Mouse (Mus musculus): ENCODE data around the gene Tmem243. TPM values are rescaled to one million over a fixed set of nuclear protein-coding genes. Genes with fewer than 3 reads are reported as not detected.
A peak's percentile ranks its signal among the peaks of the same experiment; 100 is the strongest.

Tmem243 gene
- polyA plus RNA-seq, 1 experiment from 2014 or later: 9.8 TPM

DNA sequence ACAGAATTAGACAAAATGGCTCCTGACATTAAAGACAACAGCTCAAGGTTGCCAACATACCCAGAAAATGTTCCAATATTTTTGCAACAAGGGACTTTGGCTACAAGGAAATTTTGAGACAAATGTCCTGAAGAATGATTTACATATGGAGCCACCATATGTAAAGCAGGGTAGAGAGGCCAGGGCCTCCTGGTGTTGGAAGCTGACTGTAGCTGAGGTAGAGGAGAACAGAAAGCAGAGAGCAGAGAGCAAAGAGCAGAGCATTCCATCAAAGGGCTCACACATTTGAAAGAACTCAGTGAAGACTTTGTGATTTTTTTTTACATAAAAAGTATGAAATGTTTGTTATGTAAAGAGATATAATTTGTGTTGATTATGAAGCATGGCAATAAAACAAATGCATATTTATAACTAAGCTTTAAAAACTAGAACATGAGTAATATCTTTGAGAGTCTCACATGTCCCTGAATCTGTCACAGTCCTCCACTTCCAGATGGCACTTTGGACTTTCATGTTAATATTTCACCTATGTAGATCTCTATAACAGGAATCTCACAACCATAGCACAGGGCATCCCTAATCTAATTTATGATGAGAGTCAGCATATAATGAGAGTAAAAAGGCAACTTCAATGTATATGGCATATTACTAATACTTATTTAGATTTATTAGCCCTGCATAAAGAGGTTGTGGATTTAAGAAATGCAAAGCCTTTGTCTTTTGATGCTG, 20.5 kb upstream of the Tmem243 start:
- Histone ChIP-seq H3K9me3 (replicated peaks) (no peaks in the 10 kb centered on the region), H3K36me3 (no peaks in the 10 kb centered on the region), H3K9ac (no peak overlapping the region), H3K4me3 (replicated peaks) (no peak overlapping the region), H3K27me3 (no peaks in the 10 kb centered on the region), H3K27ac (no peak overlapping the region), H3K4me1 (replicated peaks) (no peaks in the 10 kb centered on the region), H3K4me2 (no peak overlapping the region)
- no peak for DNase-seq
- ATAC-seq (ENCODE audit: low read depth): no peak

DNA sequence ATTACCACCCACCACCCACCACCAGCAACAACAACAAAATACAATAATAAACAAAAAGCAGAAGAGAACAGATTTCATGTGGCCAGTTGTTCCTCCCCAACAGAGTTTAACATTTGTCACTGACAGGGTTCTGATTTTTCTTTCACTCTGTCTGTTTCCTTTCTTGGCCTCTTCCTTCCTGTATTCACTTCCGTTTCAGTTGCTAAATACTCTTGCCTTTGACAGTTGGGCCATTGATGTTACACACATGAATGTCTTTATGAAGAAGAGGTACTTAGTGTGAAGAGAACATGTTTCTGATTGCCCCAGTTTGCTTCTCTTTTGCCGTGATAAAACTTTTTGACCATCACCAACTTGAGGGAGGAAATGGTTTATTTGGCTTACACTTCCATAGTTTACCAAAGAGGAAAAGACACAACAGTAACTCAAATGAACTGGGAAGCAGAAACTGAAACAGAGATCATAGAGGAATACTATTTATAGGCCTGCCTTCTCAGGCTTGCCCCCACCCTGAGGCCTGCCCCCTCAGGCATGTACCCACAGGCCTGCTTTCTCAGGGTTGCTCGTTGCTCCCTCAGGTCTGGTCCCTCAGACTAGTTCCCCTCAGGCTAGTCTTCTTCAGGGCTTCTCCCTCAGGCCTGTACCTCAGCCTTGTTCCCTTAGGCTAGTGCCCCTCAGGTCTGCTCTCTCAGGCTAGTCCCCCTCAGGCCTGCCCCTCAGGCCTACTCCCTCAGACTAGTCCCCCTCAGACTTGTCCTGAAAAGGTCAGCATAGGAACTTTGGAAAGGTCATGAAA, 13.3 kb upstream of the Tmem243 start:
- 0 out of 2 replicates have a peak, but pooled peaks have one; percentile 20 for ATAC-seq (ENCODE audit: low read depth)
- WGBS (ENCODE audit: insufficient replicate concordance): 24% methylated on average over 3 of the region's 3 CpGs

DNA sequence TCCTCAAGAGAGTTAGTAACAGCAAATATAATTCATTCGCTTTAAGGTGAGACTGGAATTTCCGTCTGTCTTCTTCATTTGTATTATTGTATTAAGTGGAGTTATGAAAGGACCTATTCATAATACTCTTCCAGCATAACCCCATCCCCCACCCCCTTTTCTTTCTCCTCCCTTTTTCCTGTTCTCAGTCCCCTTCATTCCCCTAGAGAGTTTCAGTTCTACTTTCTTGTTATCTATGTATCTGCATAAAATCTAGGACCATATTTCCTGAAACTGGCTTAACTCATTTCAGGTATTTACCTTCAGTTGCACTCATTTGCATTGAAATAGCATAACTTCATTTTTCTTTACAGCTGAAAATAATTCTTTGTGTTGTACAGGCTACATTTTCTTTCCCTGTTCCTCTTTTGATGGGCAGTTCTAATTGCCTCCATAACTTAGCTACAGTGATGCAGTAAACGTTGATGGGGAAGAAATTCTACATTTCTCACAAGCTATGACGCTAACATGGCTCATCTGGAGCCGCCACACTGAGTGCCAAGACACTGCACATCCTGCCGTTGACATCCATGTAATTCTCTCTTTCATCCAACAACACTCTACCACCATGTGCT, 9.9 kb upstream of the Tmem243 start:
- no peaks in the 10 kb centered on the region for H3K4me1 ChIP-seq (replicated peaks)
- H3K4me3 ChIP-seq (replicated peaks): no peak overlapping the region
- no peaks in the 10 kb centered on the region for H3K36me3 ChIP-seq
- H3K27ac ChIP-seq: no peak overlapping the region
- WGBS (ENCODE audit: insufficient replicate concordance): 69% methylated on average over 6 of the region's 6 CpGs
- H3K4me2 ChIP-seq: no peak overlapping the region
- no peak overlapping the region for H3K9ac ChIP-seq
- no peak for DNase-seq
- H3K9me3 ChIP-seq (replicated peaks): no peaks in the 10 kb centered on the region
- ATAC-seq (ENCODE audit: low read depth): no peak
- no peaks in the 10 kb centered on the region for H3K27me3 ChIP-seq

More for the DNA sequence above, 13.3 kb upstream of the Tmem243 start:
- Histone ChIP-seq H3K4me3 (replicated peaks) (no peak overlapping the region), H3K4me1 (replicated peaks) (no peaks in the 10 kb centered on the region), H3K4me2 (no peak overlapping the region), H3K27ac (peak overlapping the region; percentile 0; the same call in 1 of the 2 replicates), H3K9me3 (replicated peaks) (no peaks in the 10 kb centered on the region), H3K9ac (no peak overlapping the region), H3K27me3 (no peaks in the 10 kb centered on the region), H3K36me3 (no peaks in the 10 kb centered on the region)
- no peak for DNase-seq

DNA sequence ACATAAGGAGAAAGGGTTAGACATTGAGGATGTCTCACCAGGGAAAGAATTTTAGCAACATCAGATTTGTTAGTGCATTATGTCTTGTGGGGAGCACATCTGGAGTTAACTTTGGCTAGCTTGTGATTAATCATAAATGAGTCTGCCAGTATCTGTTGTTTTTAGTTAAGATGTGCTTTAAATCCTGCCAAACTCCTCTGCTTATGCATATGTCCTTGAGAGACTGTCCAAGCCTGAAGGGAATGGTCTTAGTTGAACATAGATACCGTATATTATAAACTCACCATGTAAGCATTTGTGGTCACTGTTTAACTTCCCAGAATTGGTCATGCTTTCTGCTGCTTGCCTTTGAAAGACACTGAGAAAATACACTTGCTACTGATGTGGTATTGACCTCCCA, 7.8 kb upstream of the Tmem243 start:
- H3K4me3 ChIP-seq (replicated peaks): no peak overlapping the region
- H3K36me3 ChIP-seq: no peaks in the 10 kb centered on the region
- no peak overlapping the region for H3K27ac ChIP-seq
- no peaks in the 10 kb centered on the region for H3K27me3 ChIP-seq
- peaks cover 6% of the 10 kb centered on the region; the same call in 1 of the 2 replicates for H3K9me3 ChIP-seq (replicated peaks)
- no peak overlapping the region for H3K4me2 ChIP-seq
- H3K4me1 ChIP-seq (replicated peaks): no peaks in the 10 kb centered on the region
- DNase-seq (no peak), ATAC-seq (ENCODE audit: low read depth) (no peak)
- H3K9ac ChIP-seq: no peak overlapping the region
- 64% methylated on average over 1 of the region's 1 CpGs for WGBS (ENCODE audit: insufficient replicate concordance)

DNA sequence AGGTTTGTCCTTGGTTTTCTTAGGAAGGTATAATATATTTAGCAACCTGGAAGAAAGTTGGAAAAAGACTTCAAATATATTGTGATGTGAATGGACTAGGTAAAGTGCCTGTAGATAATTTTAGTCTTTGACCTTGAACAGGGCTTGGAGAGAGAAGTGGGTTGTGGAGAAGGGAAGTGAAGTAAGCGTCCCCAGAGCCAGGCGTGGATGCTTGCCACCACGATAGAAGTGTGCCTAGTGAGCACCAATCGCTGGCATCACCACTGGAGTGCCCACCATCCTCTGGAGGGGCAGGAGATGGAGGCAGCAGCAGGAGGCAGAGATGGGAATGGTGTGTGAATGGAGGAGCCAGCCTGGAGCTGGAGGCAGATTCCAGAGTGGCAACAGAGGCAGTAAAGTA, 7.0 kb upstream of the Tmem243 start:
- peaks cover 6% of the 10 kb centered on the region; the same call in 1 of the 2 replicates for H3K9me3 ChIP-seq (replicated peaks)
- H3K9ac ChIP-seq: no peak overlapping the region
- 0 out of 2 replicates have a peak, but pooled peaks cover 2% of the 10 kb centered on the region for H3K27me3 ChIP-seq
- WGBS (ENCODE audit: insufficient replicate concordance): 49% methylated on average over 4 of the region's 4 CpGs
- H3K4me3 ChIP-seq (replicated peaks): no peak overlapping the region
- H3K36me3 ChIP-seq: no peaks in the 10 kb centered on the region
- DNase-seq: no peak
- H3K4me2 ChIP-seq: no peak overlapping the region
- no peak for ATAC-seq (ENCODE audit: low read depth)
- no peaks in the 10 kb centered on the region for H3K4me1 ChIP-seq (replicated peaks)
- H3K27ac ChIP-seq: no peak overlapping the region

DNA sequence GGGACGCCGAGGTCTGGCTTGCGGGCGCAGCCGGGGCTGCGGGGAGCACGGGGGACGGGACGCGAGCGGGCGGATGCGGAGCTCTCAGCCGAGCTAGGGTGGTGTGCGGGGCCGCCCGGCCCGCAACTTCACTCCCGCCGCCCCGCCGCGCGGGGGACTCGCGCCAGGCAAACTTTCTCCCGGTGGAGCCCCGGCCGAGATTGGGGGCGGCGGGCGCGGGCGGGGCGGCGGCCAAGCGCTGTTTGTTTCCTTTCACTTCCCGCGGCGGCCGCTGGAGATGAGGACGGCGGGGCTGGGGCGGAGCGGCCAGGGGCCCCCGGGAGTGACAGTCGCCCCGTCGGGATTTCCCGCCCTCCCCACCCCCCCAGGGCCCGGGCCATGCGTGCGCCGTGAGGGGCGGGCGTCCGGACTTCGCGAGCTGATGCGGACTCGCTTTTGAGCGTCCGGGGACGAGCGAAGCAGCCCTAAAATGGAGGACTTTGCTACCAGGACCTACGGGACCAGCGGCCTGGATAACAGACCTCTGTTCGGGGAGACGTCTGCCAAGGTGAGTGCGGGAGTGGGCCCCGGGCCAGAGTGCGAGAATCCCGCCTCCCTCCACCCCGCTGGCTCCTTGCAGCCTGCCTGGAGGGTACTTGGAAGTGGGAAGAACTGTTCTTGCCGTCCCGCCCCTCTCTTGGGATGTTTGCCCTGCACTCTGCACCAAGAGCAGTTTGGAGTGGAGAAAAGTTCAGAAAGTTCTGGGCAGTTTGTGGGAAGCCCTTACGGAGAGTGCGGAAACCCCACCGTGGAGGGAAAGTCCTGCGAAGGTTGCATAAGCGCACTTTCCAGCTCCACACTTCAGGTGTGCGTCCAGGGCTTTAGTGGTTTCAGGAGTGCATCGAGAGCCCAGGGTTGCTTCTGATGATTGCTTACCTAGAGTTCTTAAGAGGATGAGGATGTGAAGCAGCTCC, 657 bp downstream of the Tmem243 start:
- Histone ChIP-seq H3K4me3 (replicated peaks) (peak overlapping the region; percentile 79), H3K4me1 (replicated peaks) (peaks cover 13% of the 10 kb centered on the region), H3K36me3 (no peaks in the 10 kb centered on the region), H3K4me2 (peak overlapping the region; percentile 83), H3K9me3 (replicated peaks) (peaks cover 5% of the 10 kb centered on the region; the same call in 1 of the 2 replicates), H3K27ac (no peak overlapping the region; the same call in 1 of the 2 replicates), H3K27me3 (peaks cover 46% of the 10 kb centered on the region), H3K9ac (peak overlapping the region; percentile 75)
- DNase-seq (peak; percentile 7), ATAC-seq (ENCODE audit: low read depth) (peak; percentile 77)
- WGBS (ENCODE audit: insufficient replicate concordance): 1% methylated on average over 52 of the region's 83 CpGs

DNA sequence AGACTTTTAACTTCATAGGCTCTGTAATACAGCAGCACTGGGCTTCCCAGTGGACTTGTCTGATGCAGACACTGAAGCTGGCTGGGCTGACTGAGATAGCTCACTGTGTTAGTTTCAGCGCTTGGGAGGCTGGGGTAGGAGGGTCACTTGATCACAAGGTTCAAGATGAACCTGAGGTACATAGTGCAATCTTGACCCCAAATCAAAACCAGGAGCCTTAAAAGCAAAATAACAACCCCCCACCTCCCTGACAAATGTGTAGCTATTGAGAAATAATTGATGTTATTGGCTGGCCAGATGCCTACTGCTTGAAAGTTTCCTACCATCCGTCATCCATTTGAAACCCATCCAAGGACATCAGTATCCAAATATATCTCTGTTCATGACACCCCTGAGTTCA, 2.2 kb downstream of the Tmem243 start:
- WGBS (ENCODE audit: insufficient replicate concordance): 74% methylated on average over 2 of the region's 2 CpGs
- Histone ChIP-seq H3K27ac (no peak overlapping the region), H3K36me3 (no peaks in the 10 kb centered on the region)

DNA sequence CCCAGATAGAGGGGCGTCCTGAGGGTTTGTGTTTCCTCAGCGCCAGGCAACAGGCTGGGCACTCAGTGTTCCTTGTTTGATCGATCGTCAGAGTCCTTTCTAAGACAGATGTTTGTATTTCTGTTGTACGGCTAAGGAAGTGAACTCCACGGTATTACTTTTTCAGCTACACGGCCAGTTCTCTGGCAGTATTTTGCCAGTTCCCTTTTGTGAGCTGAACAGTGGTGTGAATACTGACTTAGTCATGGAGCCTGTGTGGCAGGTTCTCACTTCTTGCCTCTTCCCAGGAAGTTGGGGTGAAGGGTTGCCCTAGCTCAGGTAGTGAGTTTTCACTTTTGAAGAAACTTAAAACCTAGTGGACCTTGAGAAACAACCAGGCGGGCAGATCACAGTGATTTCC, 3.5 kb downstream of the Tmem243 start:
- ATAC-seq (ENCODE audit: low read depth): no peak
- Histone ChIP-seq H3K4me3 (replicated peaks) (no peak overlapping the region), H3K36me3 (no peaks in the 10 kb centered on the region), H3K9ac (no peak overlapping the region), H3K4me2 (no peak overlapping the region), H3K27ac (no peak overlapping the region), H3K27me3 (peaks cover 39% of the 10 kb centered on the region), H3K9me3 (replicated peaks) (no peaks in the 10 kb centered on the region), H3K4me1 (replicated peaks) (peaks cover 19% of the 10 kb centered on the region)
- DNase-seq: no peak
- 51% methylated on average over 8 of the region's 8 CpGs for WGBS (ENCODE audit: insufficient replicate concordance)

More for the DNA sequence above, 2.2 kb downstream of the Tmem243 start:
- no peak for ATAC-seq (ENCODE audit: low read depth)
- no peak overlapping the region for H3K4me3 ChIP-seq (replicated peaks)
- H3K4me1 ChIP-seq (replicated peaks): peaks cover 19% of the 10 kb centered on the region
- no peaks in the 10 kb centered on the region for H3K9me3 ChIP-seq (replicated peaks)
- H3K27me3 ChIP-seq: peaks cover 46% of the 10 kb centered on the region
- no peak for DNase-seq
- no peak overlapping the region for H3K9ac ChIP-seq
- no peak overlapping the region for H3K4me2 ChIP-seq

DNA sequence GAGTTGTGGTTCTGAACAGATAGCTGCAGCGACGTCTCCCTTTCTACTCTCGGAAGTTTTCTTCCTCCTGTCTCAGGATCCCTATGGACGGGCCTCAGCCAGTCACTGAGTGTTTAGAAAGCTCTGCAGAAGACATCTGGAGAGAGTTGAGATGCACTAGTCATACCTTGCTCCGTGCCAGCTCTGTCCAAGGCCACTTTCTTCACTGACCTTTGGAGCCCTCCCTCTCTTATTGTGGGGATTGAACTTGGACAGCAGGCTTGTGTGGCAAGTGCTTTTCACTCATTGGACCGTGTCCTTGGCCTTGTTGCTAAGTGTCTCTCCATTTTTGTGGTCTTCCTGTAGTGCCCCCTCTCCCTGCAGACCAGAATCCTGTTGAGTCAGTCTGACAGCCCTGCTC, 6.3 kb downstream of the Tmem243 start:
- Histone ChIP-seq H3K9me3 (replicated peaks) (no peaks in the 10 kb centered on the region), H3K4me2 (no peak overlapping the region), H3K27me3 (peaks cover 16% of the 10 kb centered on the region), H3K36me3 (no peaks in the 10 kb centered on the region), H3K9ac (no peak overlapping the region), H3K27ac (no peak overlapping the region), H3K4me3 (replicated peaks) (no peak overlapping the region), H3K4me1 (replicated peaks) (peaks cover 6% of the 10 kb centered on the region)
- DNase-seq (no peak), ATAC-seq (ENCODE audit: low read depth) (no peak)
- WGBS (ENCODE audit: insufficient replicate concordance): 58% methylated on average over 6 of the region's 6 CpGs

DNA sequence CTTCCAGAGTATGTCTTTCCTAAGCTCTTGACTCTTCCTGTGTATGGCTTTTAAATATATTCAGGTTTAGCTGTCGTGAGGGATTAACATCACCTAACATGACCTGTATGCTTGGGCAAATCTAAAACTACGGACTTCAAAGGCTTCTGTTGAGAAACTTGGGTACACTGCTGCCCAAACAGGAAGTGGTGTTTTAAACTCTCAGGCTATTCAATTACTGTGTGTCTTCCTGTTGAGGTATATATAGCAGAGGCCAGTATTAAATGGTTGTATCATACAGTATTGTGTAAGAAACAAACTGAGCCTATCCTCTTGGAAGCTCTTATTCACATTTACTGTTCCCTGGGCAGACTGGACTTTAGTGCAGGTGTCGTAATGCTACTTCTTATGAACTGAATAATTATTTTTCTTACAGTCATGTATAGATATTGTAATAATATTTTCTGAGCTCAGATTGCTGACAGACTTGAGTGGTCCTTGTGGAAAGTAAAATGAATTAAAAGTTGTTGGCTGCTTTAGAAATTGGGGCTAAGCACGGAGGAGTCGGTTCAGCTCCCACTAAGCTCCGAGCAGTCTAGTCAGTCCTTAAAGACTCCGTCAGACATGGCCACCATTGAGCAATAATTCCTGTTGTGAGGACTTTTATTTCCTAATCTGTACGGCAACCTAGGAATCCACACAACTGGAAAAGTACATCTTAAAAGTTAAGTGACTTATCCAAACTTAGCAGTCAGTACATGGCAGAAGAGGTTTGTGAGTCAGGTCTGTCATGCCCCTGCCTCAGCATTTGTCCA, 7.0 kb downstream of the Tmem243 start:
- Histone ChIP-seq H3K27ac (no peak overlapping the region), H3K4me3 (replicated peaks) (no peak overlapping the region), H3K4me1 (replicated peaks) (peaks cover 6% of the 10 kb centered on the region; the same call in 1 of the 2 replicates), H3K27me3 (peaks cover 9% of the 10 kb centered on the region), H3K36me3 (no peaks in the 10 kb centered on the region), H3K4me2 (no peak overlapping the region), H3K9me3 (replicated peaks) (no peaks in the 10 kb centered on the region), H3K9ac (no peak overlapping the region)
- 54% methylated on average over 8 of the region's 8 CpGs for WGBS (ENCODE audit: insufficient replicate concordance)
- 0 out of 2 replicates have a peak, but pooled peaks have one; percentile 21 for ATAC-seq (ENCODE audit: low read depth)
- no peak for DNase-seq

Measured in liver, embryonic 13.5 days (tissue).